Mouse (Mus musculus) bone marrow, adult 2 months (tissue): ENCODE results near the gene Mast3.

Source experiments
- CTCF ChIP-seq: fragments of 200-500 bp; IDR thresholded peaks from 2 replicates; pipeline ENCODE4 v1.5.1; 2011; ENCODE audit warnings: low read length, control low read depth; ENCODE audit not compliant: control insufficient read depth, insufficient read depth
- POLR2A ChIP-seq: fragments of 200-500 bp; IDR thresholded peaks from 2 replicates; pipeline ENCODE4 v1.6.1; 2011; ENCODE audit warnings: low read depth, mild to moderate bottlenecking, control low read depth, low read length, borderline replicate concordance; ENCODE audit not compliant: control insufficient read depth

DNA sequence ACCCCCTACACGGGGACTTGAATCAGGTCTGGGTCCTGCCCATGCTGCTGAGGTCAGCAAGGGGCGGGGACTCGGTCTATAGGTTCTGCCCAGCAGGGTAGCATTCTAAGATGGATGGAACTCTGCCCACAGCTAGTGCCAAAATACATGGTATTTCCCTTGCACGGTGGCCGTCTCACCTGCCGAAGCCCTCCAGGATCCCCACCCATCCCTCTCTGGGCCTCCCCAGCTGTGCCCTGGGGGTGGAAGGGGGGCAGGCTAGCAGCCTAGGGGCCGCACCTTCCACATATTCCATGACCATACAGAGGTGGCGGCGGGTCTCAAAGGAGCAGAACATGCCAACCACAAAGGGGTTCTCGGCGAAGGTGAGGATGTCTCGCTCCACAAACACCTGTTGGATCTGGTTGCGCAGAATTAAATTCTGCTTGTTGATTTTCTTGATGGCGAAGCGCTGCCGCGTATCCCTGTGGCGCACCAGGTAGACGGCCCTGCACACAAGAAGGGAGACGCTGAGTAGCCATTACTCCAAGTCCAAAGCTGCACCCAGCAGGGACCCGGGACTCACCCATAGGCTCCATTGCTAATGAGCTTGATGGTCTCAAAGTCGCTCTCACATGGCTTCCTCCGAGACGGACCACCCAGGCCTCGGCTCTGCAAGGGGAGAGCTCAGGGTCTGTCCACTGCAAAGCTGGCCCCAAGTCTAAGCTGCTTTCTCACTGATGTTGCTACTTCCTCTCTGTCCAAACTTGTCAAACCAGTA lies 18.4 kb downstream of the Mast3 start:
- TF ChIP-seq POLR2A: no peak
- TF ChIP-seq CTCF: no peak
